Mouse (Mus musculus) ovary, postnatal 36 days (tissue): ENCODE data around the gene Cbwd1.

Experiments used
- DNase-seq: peaks from one replicate; pipeline ENCODE4 v3.0.0; 2022; ENCODE audit warnings: low spot score, mixed read lengths

Gene Cbwd1

DNA sequence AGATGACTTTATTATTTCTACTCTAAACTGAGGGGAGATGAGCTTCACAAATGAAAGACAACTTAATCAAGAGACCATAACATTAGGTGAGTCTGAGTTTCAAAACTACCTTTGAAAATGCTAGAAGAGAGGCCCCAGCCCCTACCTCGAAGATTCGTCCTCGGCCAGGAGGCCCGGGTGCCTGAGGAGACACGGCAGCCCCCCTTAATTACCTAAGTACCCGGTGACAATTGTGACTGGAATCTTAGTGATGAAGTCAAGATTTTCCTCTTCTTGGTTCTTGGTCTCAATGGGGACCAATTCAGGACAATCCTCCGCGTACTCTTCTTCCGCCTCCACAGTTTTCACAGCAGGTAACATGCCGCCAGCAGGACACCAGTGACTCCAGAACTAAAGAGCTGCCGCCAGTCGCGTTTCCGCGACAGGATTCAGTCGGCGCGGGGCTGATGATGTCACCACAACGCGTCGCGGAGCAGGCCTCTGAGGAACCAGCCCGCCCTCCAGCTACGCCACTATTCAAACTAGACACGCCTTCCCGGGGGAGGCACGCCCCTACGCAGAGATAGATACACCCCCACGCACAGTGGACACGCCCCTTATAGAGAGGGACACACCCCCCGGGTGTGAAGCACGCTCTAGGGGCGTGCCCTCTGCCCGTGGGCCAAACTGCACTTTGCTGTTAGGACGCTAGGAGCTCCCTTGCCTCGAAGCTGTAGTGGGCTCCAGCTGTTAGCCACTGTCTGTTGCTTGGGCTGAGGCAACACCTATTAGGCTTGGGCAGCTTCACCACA, at the start of gene Cbwd1:
TSS of gene Cbwd1 (minus strand) at position 439 of the 791 bp plus-strand sequence.
- peak; percentile 95 for DNase-seq

DNA sequence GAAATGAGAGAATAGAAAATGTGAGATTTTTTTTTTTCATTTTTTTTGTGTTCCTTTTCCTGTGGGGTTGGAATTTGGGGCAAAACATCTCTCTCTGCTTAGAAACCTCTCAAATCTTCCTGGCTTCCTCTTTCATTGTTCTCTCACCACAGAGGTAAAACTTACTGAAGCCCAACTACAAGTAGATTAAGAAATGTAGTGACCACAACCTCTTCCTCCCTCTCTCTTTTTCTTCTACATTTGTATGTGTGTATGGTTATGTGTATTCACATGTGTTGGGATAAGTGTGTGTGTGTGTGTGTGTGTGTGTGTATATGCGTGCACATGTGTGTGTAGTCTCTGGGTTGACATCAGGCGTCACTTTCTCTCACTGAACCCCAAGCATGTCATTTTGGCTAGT, 47.1 kb upstream of the Cbwd1 start:
- no peak for DNase-seq

DNA sequence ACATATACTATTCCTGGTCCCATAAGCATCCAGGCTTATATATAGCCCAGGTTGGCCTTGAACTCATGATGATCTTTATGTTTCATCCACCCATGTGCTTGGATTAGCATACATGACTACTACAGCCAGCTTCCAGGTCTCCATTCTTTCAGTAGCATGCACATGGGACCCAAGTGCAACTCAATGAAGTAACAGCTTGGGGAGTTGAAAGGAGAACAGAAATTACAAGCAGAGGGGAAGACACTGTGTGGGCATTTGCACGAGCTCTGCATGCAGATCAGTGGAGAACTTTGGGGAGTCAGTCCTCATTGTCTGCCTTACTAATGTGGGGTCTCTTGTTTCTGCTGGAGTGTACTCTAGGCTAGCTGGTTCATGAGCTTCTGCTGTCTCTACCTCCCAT, 45.3 kb upstream of the Cbwd1 start:
- DNase-seq: no peak

DNA sequence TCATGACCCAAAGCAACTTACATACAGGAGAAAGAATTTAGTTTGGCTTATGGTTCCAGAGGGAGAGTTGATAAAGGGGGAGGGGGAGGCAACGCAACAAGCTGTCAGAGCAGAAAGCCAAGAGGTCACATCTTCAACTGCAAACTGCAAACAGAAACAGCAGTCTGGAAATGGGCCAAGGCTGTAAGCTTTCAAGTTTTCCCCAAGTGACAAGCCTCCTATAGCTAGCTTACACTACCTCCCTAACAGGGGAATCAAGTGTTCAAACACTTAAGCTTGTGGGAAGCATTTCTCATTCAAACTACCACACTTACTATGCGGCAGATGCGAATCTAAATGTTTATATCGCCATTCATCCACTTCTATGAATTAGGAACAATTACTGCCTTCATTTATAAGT, 42.4 kb upstream of the Cbwd1 start:
- DNase-seq: no peak

GRCm38 (mm10) chr19:25002828-25003227, 41.4 kb upstream of the Cbwd1 start:
- DNase-seq: no peak

DNA sequence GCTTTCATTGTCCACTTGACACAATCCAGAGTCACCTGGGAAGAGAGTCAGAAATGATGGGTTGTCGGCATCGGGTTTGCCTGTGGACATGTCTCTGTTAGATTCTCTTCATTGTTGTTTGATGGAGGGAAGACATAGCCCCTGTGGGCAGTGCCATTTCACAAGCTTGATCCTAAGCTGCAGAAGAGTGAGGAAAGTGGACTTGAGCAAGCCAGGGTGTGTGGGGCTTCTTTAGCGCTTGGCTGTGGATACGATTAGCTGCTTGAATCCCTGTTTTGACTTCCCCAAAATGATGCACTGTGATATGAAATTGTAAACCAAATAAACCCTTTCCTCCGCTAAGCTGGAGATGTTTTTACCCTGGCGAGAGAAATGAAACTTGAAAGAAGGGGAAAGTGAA, 40.6 kb upstream of the Cbwd1 start:
- no peak for DNase-seq

- DNase-seq: no peak
These were observed 38.7 kb upstream of the Cbwd1 start for GRCm38 (mm10) chr19:25000153-25000552.

GRCm38 (mm10) chr19:24999201-24999886, 37.9 kb upstream of the Cbwd1 start, which contains the start of gene Dock8:
TSS of gene Dock8 (plus strand) at chr19:24999534.
- DNase-seq: peak; percentile 77

- no peak for DNase-seq
These were observed 37.2 kb upstream of the Cbwd1 start for GRCm38 (mm10) chr19:24998561-24998960.

DNA sequence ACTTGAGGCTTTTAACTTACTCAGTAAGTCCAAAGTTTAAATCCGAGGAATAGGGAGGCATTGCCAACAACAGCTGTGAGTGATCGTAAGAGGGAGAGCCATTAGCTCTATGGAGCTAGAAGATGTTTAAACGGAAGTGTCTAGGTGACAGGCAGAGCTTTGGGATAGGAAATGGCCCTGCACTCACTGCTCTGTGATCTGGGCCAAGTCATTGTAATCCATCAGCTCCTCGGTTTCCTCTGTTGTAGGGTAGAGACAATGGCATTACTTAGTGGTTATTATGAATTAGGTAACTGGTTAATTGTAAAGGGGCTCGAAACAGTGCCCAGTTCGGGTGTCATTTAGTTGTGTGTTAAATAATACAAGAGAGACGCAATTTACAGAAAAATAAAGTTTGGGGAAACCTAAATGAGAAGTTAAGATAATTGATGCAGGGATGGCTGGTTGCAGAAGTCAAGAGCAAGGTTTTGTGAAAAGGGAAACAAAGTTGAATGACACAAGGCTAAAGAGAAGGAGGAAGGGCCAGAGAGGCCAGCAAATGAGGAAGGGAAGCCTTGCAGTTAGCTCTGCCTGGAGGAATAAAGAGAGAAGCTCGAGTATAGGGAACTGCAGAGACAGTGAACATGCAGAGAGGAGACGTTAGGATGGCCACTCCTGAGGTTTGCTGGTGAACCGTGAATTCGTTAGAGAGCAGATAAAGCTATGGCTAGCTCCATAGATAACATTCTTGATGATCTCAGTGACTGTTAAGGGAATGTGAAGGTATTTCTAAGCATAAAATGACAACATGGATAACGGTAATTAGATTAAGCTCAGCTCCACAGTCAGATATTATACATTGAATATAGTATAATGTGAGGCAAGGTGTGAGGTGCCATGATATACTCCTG, 35.6 kb upstream of the Cbwd1 start:
- DNase-seq: no peak

GRCm38 (mm10) chr19:24994900-24995299, 33.5 kb upstream of the Cbwd1 start:
- DNase-seq: no peak

DNA sequence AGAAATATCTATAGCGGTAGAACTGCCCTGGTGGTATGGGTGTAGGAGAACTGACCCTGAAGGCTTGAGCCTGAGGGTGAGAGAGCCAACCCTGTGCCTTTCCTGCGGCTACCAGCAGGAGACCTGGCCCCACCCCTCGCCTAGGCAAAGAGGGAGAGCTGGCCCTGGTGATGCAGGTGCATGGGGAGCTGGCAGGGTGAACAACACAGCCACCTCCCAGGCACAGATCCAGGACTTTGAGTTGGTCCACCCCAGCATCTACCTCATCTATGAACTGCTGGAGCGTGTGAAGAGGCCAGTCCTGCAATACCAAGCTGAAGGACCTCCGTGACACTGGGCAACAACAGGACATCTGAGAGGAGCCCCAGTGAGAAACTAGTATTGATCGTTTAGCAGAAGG, 32.1 kb upstream of the Cbwd1 start:
- no peak for DNase-seq

DNA sequence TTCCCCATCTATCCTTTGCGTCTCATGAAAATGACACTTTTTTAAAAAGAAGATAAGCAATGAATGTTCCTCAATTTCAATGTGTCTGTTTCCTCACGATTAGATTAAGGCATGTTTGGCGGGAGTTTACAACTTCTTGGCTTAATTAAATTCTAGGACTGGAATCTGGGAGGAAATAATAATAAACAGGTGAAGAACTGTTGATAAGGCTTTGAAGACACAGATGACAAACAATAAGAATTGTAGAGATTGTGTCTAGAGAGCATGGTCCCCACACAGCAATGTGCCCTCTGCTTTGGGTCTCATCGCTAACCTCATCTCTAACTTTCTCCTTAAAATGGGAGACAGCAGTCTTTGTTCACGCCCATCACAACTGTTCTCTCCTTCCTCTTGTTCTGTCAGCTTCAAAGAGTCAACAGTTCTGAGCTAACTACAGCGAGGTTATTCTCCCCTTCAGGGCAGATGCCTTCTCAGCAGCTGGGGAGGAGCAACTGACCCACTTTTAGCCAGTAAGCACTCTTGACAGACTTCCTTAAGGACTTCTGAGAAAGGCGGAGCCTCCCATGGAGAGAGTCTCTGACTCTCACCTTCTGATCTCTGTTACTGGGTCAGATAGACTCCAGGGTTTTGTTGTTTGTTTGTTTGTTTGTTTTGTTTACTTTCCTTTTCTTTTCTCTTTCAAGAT, 28.9 kb upstream of the Cbwd1 start:
- no peak for DNase-seq

GRCm38 (mm10) chr19:24988831-24989230, 27.4 kb upstream of the Cbwd1 start:
- no peak for DNase-seq

DNA sequence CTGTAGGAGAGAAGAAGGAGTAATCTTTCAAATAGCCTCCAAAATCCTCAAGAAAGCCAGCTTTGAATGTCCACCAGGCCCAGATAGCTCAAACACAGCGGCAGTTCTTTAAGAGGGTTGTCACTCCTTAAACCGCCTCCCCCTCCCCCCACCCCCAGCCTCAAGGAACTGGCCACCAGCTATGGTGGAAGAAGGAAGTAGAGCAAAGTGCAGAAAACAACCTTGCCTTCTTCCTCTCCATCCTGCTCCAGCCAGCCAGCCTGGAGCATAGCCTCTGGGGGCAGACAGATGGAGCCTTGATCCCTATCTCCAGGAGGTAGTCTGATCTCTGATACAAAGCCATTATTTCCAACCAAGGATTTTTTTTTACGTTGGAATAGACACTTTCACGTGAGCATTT, 25.9 kb upstream of the Cbwd1 start:
- DNase-seq: no peak

DNA sequence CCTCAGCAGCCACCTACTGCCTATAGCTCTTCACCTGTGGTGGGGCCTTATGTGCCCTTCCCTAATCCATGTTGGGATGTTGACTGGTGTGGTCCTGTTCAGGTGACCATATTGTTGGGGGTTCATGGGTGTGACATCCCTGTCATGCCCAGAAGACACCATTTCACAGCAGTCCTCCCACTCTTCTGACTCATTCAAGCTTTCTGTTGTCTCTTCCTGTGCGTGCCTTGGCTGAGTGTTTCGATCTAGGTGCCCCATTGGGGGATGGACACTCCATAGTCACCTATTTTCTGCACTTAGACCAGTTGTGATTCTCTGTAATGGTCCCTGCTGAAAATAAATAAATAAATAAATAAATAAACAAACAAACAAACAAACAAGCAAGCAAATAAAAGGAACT, 23.6 kb upstream of the Cbwd1 start:
- DNase-seq: no peak

GRCm38 (mm10) chr19:24983857-24984498, 22.6 kb upstream of the Cbwd1 start:
- DNase-seq: no peak

- DNase-seq: no peak
These were observed 21.6 kb upstream of the Cbwd1 start for GRCm38 (mm10) chr19:24983050-24983449.

GRCm38 (mm10) chr19:24981294-24981693, 19.9 kb upstream of the Cbwd1 start:
- no peak for DNase-seq

GRCm38 (mm10) chr19:24978852-24979842, 17.7 kb upstream of the Cbwd1 start:
- no peak for DNase-seq
